Mouse (Mus musculus) left cerebral cortex, postnatal 10 days (tissue): ENCODE measurements around the gene Nuak1. TPM values are rescaled to one million over a fixed set of nuclear protein-coding genes. Genes with fewer than 3 reads are reported as not detected.
A peak's percentile ranks its signal among the peaks of the same experiment; 100 is the strongest.

Source experiments
- DNase-seq, 2 experiments: peaks; one replicate each; pipeline ENCODE4 v3.0.0; 2021 to 2022; ENCODE audit warnings: low spot score in 2 of 2, mixed read lengths in 1 of 2; ENCODE audit errors: extremely low spot score in 1 of 2
- intact Hi-C: fragments of 180-260 bp; cut with DNase I; formaldehyde crosslinking; loops from one replicate; pipeline ENCODE4 v1.15.1; 2025
- total RNA-seq, 2 experiments: library from RNA; stranded (reverse); gene quantifications; 2 replicates each; pipeline ENCODE4 v1.2.3; 2021

Gene Nuak1
- total RNA-seq, 2 experiments from 2014 or later = 47.7 to 55.0 TPM

DNA sequence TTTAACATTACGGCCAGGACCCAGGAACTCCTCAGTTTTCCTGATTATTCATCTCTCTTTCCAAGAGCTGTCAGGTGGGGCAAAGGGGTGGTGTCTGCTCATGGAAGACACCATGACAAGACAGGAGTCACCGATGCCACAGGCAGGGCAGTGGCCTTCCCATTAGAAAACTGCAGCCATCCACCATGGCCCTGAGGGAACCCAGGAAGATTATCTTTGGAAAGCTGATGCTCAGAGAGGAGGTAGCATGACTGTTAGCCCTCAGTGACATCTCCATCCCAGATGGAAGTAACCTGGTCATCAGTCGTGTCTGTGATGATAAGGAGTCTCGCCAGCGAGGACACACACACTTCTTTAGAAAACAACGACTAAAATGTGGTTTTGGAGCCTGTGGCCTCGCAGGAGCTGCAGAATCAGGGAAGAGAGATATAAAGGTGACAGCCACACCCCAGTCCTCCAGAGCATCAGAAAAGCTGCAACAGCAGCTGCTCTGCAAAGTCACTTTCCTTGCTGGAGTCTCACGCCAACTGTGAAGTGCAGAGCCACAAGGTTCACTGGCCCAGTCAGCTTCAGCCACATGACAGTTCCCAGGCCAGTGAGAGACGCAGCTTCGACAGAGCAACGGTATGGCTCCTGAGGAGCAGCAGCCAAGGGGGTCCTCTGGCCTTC, 70.6 kb downstream of the Nuak1 start:
- no peak for DNase-seq
- intact Hi-C loops = no loop called here

DNA sequence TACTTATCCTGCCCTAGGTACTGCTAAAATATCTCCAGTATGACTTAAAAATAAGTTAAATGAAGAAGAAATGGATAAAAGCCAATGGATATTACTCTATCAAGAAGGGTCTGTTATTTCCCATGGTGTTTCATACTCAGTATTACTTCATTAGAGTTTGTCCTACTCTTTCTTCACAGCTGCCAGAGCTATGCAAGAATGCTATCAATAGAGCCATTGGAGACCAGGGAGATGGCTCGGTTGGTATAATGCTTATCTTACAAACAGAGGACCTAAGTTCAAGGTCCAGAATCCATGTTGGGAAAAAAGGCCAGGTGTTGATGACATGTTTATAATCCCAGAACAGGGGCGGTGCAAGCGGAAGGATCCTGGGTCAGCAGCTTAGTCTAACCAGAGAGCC, 72.2 kb downstream of the Nuak1 start:
- no peak for DNase-seq
- intact Hi-C loops = no loop called here

DNA sequence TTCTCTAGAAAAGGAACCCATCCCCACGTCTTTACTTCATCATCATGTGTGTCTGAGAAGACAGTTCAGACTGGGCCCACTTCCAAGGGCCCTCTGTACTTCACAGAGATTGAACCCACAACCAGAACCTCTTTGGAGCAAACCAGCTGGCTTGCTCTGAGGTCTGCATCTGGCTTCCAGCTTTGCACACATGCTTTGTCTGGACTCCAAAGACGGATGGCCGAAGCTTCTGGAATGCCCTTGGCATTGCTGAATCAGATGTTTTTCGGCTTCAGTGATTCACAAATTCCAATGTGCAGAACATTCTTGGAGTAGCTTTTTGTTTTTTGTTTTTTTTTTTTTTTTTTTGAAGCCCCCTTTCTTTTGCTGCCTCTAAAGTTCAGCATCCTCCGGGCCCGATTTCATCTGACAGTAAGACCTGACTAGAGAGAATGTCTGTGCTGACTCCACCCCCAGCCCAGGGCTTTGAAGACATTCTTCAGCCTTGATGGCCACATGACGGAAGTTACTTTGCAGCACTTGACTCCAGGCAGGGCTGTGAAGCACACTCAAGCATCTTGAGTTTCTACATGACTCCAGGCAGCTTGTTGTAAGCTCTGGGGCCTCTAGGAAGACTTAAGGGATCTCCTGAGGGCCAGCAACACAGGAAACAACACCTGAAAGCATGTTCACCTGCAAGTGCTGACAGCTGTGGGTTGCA, 75.1 kb downstream of the Nuak1 start:
- no peak for DNase-seq
- intact Hi-C loops = no loop called here

DNA sequence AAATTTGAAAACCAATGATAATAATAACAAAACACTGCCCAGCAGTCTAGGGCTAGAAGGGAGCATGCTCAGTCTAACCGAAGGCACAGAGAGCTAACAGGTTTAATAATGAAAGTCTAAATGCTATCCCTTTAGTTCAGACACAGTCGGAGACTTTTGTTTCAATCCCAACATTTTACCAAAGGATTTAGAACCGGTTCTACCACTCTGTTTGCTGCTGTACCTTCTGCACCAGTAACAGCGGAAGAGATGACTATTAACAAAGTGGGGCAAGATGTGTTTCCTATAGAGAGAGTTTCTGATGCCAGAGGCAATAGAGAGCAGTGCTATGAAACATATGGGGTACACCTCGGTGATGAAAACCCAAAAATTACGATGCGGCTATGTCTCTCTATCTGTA, 76.6 kb downstream of the Nuak1 start:
- intact Hi-C loops = no loop called here
- DNase-seq = no peak

DNA sequence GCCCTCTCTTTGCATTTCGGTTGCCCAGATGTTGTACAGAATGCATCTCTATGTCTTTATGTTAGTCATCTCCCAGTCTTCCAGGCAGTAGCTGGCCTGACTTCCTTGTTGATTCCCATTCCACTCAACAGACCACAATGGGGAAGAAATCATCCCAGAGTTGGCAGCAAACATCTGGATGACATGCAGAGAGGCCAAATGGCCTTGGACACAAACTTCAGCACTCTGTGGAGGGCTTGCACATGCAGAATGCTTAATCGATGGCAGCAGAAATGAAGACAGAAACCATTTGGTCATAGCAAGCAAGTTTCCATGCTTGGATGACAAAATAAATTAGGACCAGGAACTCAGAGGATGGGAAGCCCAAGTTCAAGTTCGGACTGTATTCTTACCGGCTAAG, 79.4 kb downstream of the Nuak1 start:
- DNase-seq = no peak
- intact Hi-C loops = no loop called here

DNA sequence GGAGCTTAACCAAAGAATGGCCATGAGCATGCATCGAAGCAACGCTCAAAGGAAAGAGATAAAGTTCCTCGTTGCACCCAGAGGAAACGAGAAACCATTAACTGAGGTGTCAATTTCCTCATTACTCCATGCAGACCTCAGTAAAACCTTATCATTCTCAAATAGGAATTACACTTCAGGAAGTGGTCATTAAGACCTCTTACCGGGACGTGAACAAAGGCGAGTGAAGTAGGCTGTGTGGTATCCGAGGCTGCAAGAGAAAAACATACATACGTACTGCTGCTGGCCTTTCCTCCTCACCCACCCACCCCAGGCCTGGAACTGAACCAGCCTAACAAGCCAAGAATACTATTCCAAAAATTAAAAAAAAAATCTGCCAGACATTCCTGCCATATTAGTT, 80.0 kb downstream of the Nuak1 start:
- no peak for DNase-seq
- intact Hi-C loops = no loop called here

- DNase-seq = no peak
- intact Hi-C loops = no loop called here
Measured at GRCm38 (mm10) chr10:84358738-84359120, 81.7 kb downstream of the Nuak1 start.

GRCm38 (mm10) chr10:84357997-84358737, 82.2 kb downstream of the Nuak1 start:
- intact Hi-C loops = no loop called here
- DNase-seq = peak; percentile 72 to 94

- no peak for DNase-seq
- intact Hi-C loops = no loop called here
Measured at GRCm38 (mm10) chr10:84357593-84357992, 82.8 kb downstream of the Nuak1 start.

GRCm38 (mm10) chr10:84354323-84354722, 86.1 kb downstream of the Nuak1 start:
- intact Hi-C loops = no loop called here
- no peak for DNase-seq

GRCm38 (mm10) chr10:84345730-84346129, 94.7 kb downstream of the Nuak1 start:
- intact Hi-C loops = no loop called here

GRCm38 (mm10) chr10:84343536-84343935, 96.9 kb downstream of the Nuak1 start:
- intact Hi-C loops = no loop called here
- DNase-seq = no peak

More at GRCm38 (mm10) chr10:84345730-84346129, 94.7 kb downstream of the Nuak1 start:
- no peak for DNase-seq

- intact Hi-C loops = no loop called here
- DNase-seq = no peak
Measured at GRCm38 (mm10) chr10:84339456-84339855, 100.9 kb downstream of the Nuak1 start.

- intact Hi-C loops = no loop called here
- DNase-seq = no peak
Measured at GRCm38 (mm10) chr10:84338752-84339151, 101.6 kb downstream of the Nuak1 start.

GRCm38 (mm10) chr10:84335441-84335840, 105.0 kb downstream of the Nuak1 start:
- intact Hi-C loops = no loop called here
- DNase-seq = no peak

DNA sequence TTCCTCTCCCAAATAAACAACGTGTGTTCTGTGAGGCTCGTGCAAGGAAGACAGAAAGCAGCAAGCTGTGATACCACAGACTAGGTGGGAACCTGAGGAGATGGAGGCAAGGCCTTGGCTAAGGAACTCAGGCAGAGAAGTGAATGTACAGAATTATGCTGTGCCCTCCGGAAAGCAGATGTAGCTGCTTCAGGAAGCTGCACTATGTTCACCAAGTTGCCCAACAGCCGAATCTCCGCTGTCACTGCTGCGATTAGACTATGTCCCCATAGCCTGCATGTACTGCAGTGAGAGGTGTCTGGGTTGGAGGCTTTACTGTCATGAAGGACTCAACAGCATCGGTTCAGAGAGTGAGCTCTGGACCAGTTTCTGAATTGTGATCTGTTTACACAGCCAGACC, 110.6 kb downstream of the Nuak1 start:
- intact Hi-C loops = no loop called here
- no peak for DNase-seq

DNA sequence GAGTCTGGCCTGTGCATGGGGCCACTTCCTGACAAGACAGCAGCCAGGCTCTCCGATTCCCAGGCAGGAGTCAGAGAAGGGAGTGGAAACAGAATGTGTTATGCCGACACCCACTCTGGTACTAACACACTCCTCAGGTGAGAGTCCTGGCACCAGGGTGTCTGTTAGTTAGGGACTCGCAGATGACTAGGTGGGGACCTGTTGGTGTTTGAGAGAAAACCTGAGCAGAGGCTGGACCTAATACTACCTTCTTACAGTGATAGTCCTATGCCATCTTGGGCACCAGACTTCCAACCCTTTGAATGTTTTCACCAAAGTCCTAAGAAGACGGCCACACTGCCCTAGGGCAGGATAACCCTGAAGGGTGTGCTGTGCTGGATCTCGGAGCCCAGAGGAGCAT, 111.1 kb downstream of the Nuak1 start:
- DNase-seq = no peak
- intact Hi-C loops = no loop called here

DNA sequence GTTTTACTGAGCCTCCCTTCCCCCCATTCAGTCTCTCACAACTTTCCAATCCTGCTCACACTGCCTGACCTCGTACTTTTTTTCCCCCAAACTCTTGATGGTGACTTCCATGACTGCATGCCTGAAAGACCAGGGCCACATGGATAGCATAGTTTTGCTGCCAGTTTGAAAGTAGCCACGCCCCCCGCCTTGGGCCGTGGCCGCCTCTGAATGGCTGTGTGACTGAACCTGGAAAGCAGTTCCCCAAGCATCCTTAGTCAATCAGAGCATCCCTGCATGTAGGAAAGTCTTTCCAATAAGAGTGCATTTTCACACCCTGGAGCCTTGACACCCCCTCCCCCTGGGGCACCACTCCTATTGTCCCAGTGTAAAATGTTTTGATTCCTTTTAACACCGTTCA, 116.4 kb downstream of the Nuak1 start:
- intact Hi-C loops = no loop called here
- no peak for DNase-seq
